In genomic region chr1:192857582-192857981, GRCm38 (mm10) we compare ENCODE assay signal across 24 mouse cellular contexts. TPM values are rescaled to one million over a fixed set of nuclear protein-coding genes. Genes with fewer than 3 reads are reported as not detected.
DNase-seq lines count a peak whose midpoint lies in the region; TF ChIP-seq lines count a peak whose summit lies in the region.
"Had no signal": no experiment of that assay in that cellular context is flagged by ENCODE, and none has a peak within 500 bp of the region (broad histone marks: within the 10 kb centered on the region; RNA-seq: fewer than 3 reads in every experiment).

No protein-coding gene starts in this region.

- peaks cover 5% of the 10 kb centered on the region for H3K9me3 ChIP-seq in CH12.LX (replicated peaks; ENCODE audit: low read length)

- dilution Hi-C loops in CH12.LX (cut with MboI; ENCODE audit: extremely low pct_ligation_motif_present, extremely low pct_unique_long_range_greater_than_20kb, low sequenced_read_pairs) = no loop called here

- no peak for TF ChIP-seq EP300 in CH12.LX (IDR thresholded peaks at IDR 0.05; ENCODE audit: low read length)

- H3K79me3 ChIP-seq in C2C12 (ENCODE audit: low read depth) = peaks cover 14% of the 10 kb centered on the region

- TF ChIP-seq CTCF in C2C12 (IDR thresholded peaks at IDR 0.05; ENCODE audit: control insufficient read depth, insufficient read depth, insufficient read length) = no peak
- TF ChIP-seq CTCF in CH12.LX (conservative IDR thresholded peaks at IDR 0.05 in 1 of 2, IDR thresholded peaks at IDR 0.05 in 1 of 2; ENCODE audit: low read depth in 2 of 2, low read length in 2 of 2) = no peak
- no peak for TF ChIP-seq CTCF in embryonic fibroblast, embryonic 13.5 days (IDR thresholded peaks at IDR 0.05; ENCODE audit: borderline replicate concordance, insufficient read depth, low read length)
- TF ChIP-seq CTCF in thymus, adult 2 months (IDR thresholded peaks at IDR 0.05; ENCODE audit: borderline replicate concordance, control insufficient read depth, extremely low read depth, insufficient read depth, low read length, poor library complexity) = no peak

- H3K79me2 ChIP-seq in C2C12 (ENCODE audit: control insufficient read depth, insufficient read depth) = peaks cover 21% of the 10 kb centered on the region
- no peaks in the 10 kb centered on the region for H3K79me2 ChIP-seq in CH12.LX (replicated peaks; ENCODE audit: control insufficient read depth, extremely low read depth, insufficient read depth, poor library complexity, severe bottlenecking)
- H3K79me2 ChIP-seq in myocyte (ENCODE audit: control insufficient read depth, insufficient read depth) = peaks cover 22% of the 10 kb centered on the region

- no peak for TF ChIP-seq RAD21 in CH12.LX (IDR thresholded peaks at IDR 0.05; ENCODE audit: low read depth, low read length)

- no peak for TF ChIP-seq POLR2A in CH12.LX (IDR thresholded peaks at IDR 0.05; ENCODE audit: low read depth, low read length)
- no peak for TF ChIP-seq POLR2A in embryonic fibroblast, embryonic 13.5 days (IDR thresholded peaks at IDR 0.05; ENCODE audit: low read depth, low read length)
- no peak for TF ChIP-seq POLR2A in myocyte (IDR thresholded peaks at IDR 0.05; ENCODE audit: insufficient read length, low read depth)
- no peak for TF ChIP-seq POLR2A in thymus, adult 2 months (IDR thresholded peaks at IDR 0.05; ENCODE audit: control insufficient read depth, extremely low read depth, insufficient read depth, low read length, poor library complexity)

- H3K36me3 ChIP-seq in C2C12 (ENCODE audit: control insufficient read depth, insufficient read depth) (peaks cover 5% of the 10 kb centered on the region), CH12.LX (replicated peaks in 1 of 2; ENCODE audit: control insufficient read depth in 1 of 2, insufficient read depth in 1 of 2, low read length in 1 of 2) (no peaks in the 10 kb centered on the region), myocyte (ENCODE audit: control insufficient read depth, insufficient read depth) (no peaks in the 10 kb centered on the region)
- H3K36me3 ChIP-seq in thymus, adult 2 months (ENCODE audit: control insufficient read depth, insufficient read depth, low read length) = no peaks in the 10 kb centered on the region
- H3K36me3 ChIP-seq: G1E had no signal

- H3K27me3 ChIP-seq in C2C12 (ENCODE audit: control insufficient read depth, insufficient read depth, insufficient read length) (no peaks in the 10 kb centered on the region), CH12.LX (replicated peaks) (peaks cover 13% of the 10 kb centered on the region), myocyte (ENCODE audit: control insufficient read depth, insufficient read depth, insufficient read length) (no peaks in the 10 kb centered on the region)
- H3K27me3 ChIP-seq in thymus, adult 2 months (ENCODE audit: control insufficient read depth, insufficient read depth, low read length) = peaks cover 2% of the 10 kb centered on the region; the same call in 1 of the 2 replicates
- H3K27me3 ChIP-seq: Patski had no signal

- no peak overlapping the region for H3K27ac ChIP-seq in CH12.LX (ENCODE audit: insufficient read depth, low read depth)
- H3K27ac ChIP-seq in embryonic fibroblast, embryonic 13.5 days (ENCODE audit: insufficient read depth, low read length) = peak overlapping the region; percentile 92; the same call in 1 of the 2 replicates
- no peak overlapping the region for H3K27ac ChIP-seq in thymus, adult 2 months (ENCODE audit: control insufficient read depth, insufficient read depth, low read length)

- no peak for DNase-seq in CH12.LX (ENCODE audit: extremely low read depth)
- no peak for DNase-seq in cerebellum, postnatal 14 days
- DNase-seq in right cerebral cortex, postnatal 25 days = no peak
- DNase-seq in thymus, adult 2 months = no peak
- no peak for DNase-seq in neural tube, embryonic 10.5 days (ENCODE audit: extremely low spot score, low spot score)
- DNase-seq: adrenal gland, adult 2 months; adrenal gland, adult 8-10 months; adrenal gland, postnatal 10 days; adrenal gland, postnatal 14 days; adrenal gland, postnatal 25 days; adrenal gland, postnatal 36 days; B cell, adult 2 months; cerebellum, adult 11 months; cerebellum, adult 11-12 months; cerebellum, adult 18-20 months; cerebellum, adult 2 months had no signal

- no peak overlapping the region for H3K9ac ChIP-seq in CH12.LX (ENCODE audit: insufficient read depth, low read depth)

- H3ac ChIP-seq in C2C12 (ENCODE audit: control insufficient read depth, insufficient read length, low read depth) = no peak overlapping the region
- no peak overlapping the region for H3ac ChIP-seq in myocyte (ENCODE audit: control insufficient read depth, insufficient read length)

- peaks cover 0 to 11% of the 10 kb centered on the region in 2 experiments; a peak in 2 of 4 replicates for H3K4me1 ChIP-seq in CH12.LX (ENCODE audit: control insufficient read depth in 1 of 2, insufficient read depth in 2 of 2)
- H3K4me1 ChIP-seq in embryonic fibroblast, embryonic 13.5 days (ENCODE audit: control insufficient read depth, insufficient read depth, low read length) = peaks cover 12% of the 10 kb centered on the region
- peaks cover 21% of the 10 kb centered on the region for H3K4me1 ChIP-seq in thymus, adult 2 months (replicated peaks; ENCODE audit: control insufficient read depth, insufficient read depth, low read length)

- no peak overlapping the region for H3K4me3 ChIP-seq in C2C12 (ENCODE audit: insufficient read depth, poor library complexity, severe bottlenecking)
- H3K4me3 ChIP-seq in CH12.LX (replicated peaks in 1 of 3; ENCODE audit: low read depth in 2 of 3, low read length in 2 of 3, poor library complexity in 1 of 3) = no peak overlapping the region
- no peak overlapping the region for H3K4me3 ChIP-seq in embryonic fibroblast, embryonic 13.5 days (ENCODE audit: insufficient read depth, low read length)
- H3K4me3 ChIP-seq in myocyte = no peak overlapping the region
- H3K4me3 ChIP-seq in thymus, adult 2 months (ENCODE audit: control insufficient read depth, insufficient read depth, low read length) = no peak overlapping the region

- WGBS in thymus, adult 2 months = 90% methylated on average over 5 of the region's 5 CpGs

- H3K4me2 ChIP-seq in CH12.LX (ENCODE audit: insufficient read depth, low read depth, poor library complexity, severe bottlenecking) (no peak overlapping the region), myocyte (ENCODE audit: low read depth) (peak overlapping the region; percentile 82)

- in situ Hi-C loops in CH12.LX (cut with MboI; ENCODE audit: low pct_ligation_motif_present, low pct_unique_long_range_greater_than_20kb, low sequenced_read_pairs) = no loop called here

TF ChIP-seq in C2C12, 6 proteins besides CTCF, POLR2A, EP300 and RAD21:
- TF ChIP-seq MYOD1 (IDR thresholded peaks at IDR 0.05; ENCODE audit: control insufficient read depth, insufficient read length, low read depth) (peak; percentile 95), MAX (IDR thresholded peaks at IDR 0.05) (peak; percentile 40), USF1 (IDR thresholded peaks at IDR 0.05; ENCODE audit: low read depth) (peak; percentile 83), CEBPB (IDR thresholded peaks at IDR 0.05; ENCODE audit: low read depth) (no peak)

TF ChIP-seq in CH12.LX, 34 proteins besides CTCF, POLR2A, EP300 and RAD21:
- TF ChIP-seq KAT2A (IDR thresholded peaks at IDR 0.05; ENCODE audit: insufficient replicate concordance, low read length) (no peak), MAX (IDR thresholded peaks at IDR 0.05; ENCODE audit: low read length) (0 out of 2 replicates have a peak, but pooled peaks have one; percentile 23), BHLHE40 (IDR thresholded peaks at IDR 0.05; ENCODE audit: low read depth, low read length) (peak; percentile 72)

TF ChIP-seq in myocyte, 11 proteins besides CTCF, POLR2A, EP300 and RAD21:
- TF ChIP-seq TCF12 (IDR thresholded peaks at IDR 0.05; ENCODE audit: insufficient read depth, poor library complexity, severe bottlenecking) (no peak), MYOD1 (IDR thresholded peaks at IDR 0.05; ENCODE audit: control insufficient read depth in 1 of 3, insufficient read length in 2 of 3, low read depth in 2 of 3) (peak in 2 of 3 experiments; percentile 36 to 37), MYOG (IDR thresholded peaks at IDR 0.05; ENCODE audit: control insufficient read depth in 1 of 3, insufficient read depth in 1 of 3, insufficient read length in 2 of 3, low read depth in 2 of 3) (peak in 1 of 3 experiments; percentile 18), USF1 (IDR thresholded peaks at IDR 0.05; ENCODE audit: low read depth) (peak; percentile 55)

RNA-seq across cellular contexts. Expression of gene Sertad4, which starts 2.0 kb away (rescaled TPM):
- polyA plus RNA-seq in C2C12 (2012; fragmentation: generic; extraction: Trizol) = 18.9 TPM
- total RNA-seq in CH12.LX (2012; rRNA removed) = not detected in 2 replicates
- total RNA-seq in CH12.LX (2014; rRNA removed) = 0.07 TPM in 1 of 2 replicates, not detected in the other
- polyA plus RNA-seq in CH12.LX (2012; ENCODE audit: insufficient read length, low read depth) = 0.15 and 0.74 TPM in 2 replicates
- polyA plus RNA-seq in embryonic fibroblast, embryonic 13.5 days (2011; ENCODE audit: insufficient read length, low read depth, missing spikeins) = 43.6 and 59.4 TPM in 2 replicates
- polyA plus RNA-seq in myocyte (2012; fragmentation: generic; extraction: Trizol) = 21.3 TPM
- 1.6 and 2.3 TPM in 2 replicates for polyA plus RNA-seq in thymus, adult 2 months (2012; rRNA removed)
- total RNA-seq: MEL had no signal
- polyA plus RNA-seq: activated CD4-positive, CD25-positive, alpha-beta regulatory T cell, adult 4 months; CD4-positive, CD25-positive, alpha-beta regulatory T cell, adult 4 months; G1E had no signal
